Mouse (Mus musculus): ENCODE data around the gene Egfem1. TPM values are rescaled to one million over a fixed set of nuclear protein-coding genes. Genes with fewer than 3 reads are reported as not detected.

Gene Egfem1
- polyA plus RNA-seq, 1 experiment = not detected

- no peak overlapping the region for H3K4me3 ChIP-seq (ENCODE audit: insufficient read depth, low read length)
- TF ChIP-seq POLR2A (IDR thresholded peaks at IDR 0.05; ENCODE audit: borderline replicate concordance, low read depth, low read length) (no peak), CTCF (IDR thresholded peaks at IDR 0.05; ENCODE audit: low read depth, low read length) (no peak)
- H3K4me1 ChIP-seq (ENCODE audit: control insufficient read depth, insufficient read depth, low read length) = no peaks in the 10 kb centered on the region
- H3K27ac ChIP-seq (ENCODE audit: insufficient read depth, low read depth, low read length) = no peak overlapping the region
Observed at GRCm38 (mm10) chr3:29539902-29540301, 458.1 kb downstream of the Egfem1 start.

GRCm38 (mm10) chr3:29541477-29542079 is 459.8 kb downstream of the Egfem1 start:
- Histone ChIP-seq H3K4me3 (ENCODE audit: insufficient read depth, low read length) (no peak overlapping the region), H3K27ac (ENCODE audit: insufficient read depth, low read depth, low read length) (no peak overlapping the region), H3K4me1 (ENCODE audit: control insufficient read depth, insufficient read depth, low read length) (no peaks in the 10 kb centered on the region)
- TF ChIP-seq POLR2A (IDR thresholded peaks at IDR 0.05; ENCODE audit: borderline replicate concordance, low read depth, low read length) = no peak
- TF ChIP-seq CTCF (IDR thresholded peaks at IDR 0.05; ENCODE audit: low read depth, low read length) = no peak

GRCm38 (mm10) chr3:29544056-29544455 is 462.2 kb downstream of the Egfem1 start:
- Histone ChIP-seq H3K4me3 (ENCODE audit: insufficient read depth, low read length) (no peak overlapping the region), H3K4me1 (ENCODE audit: control insufficient read depth, insufficient read depth, low read length) (no peaks in the 10 kb centered on the region), H3K27ac (ENCODE audit: insufficient read depth, low read depth, low read length) (no peak overlapping the region)
- TF ChIP-seq CTCF (IDR thresholded peaks at IDR 0.05; ENCODE audit: low read depth, low read length) (no peak), POLR2A (IDR thresholded peaks at IDR 0.05; ENCODE audit: borderline replicate concordance, low read depth, low read length) (no peak)

- no peak overlapping the region for H3K4me3 ChIP-seq (ENCODE audit: insufficient read depth, low read length)
- no peak for TF ChIP-seq POLR2A (IDR thresholded peaks at IDR 0.05; ENCODE audit: borderline replicate concordance, low read depth, low read length)
- no peak for TF ChIP-seq CTCF (IDR thresholded peaks at IDR 0.05; ENCODE audit: low read depth, low read length)
- no peak overlapping the region for H3K27ac ChIP-seq (ENCODE audit: insufficient read depth, low read depth, low read length)
- H3K4me1 ChIP-seq (ENCODE audit: control insufficient read depth, insufficient read depth, low read length) = no peaks in the 10 kb centered on the region
Observed at GRCm38 (mm10) chr3:29563171-29563570, 481.3 kb downstream of the Egfem1 start.

GRCm38 (mm10) chr3:29578055-29578860 is 496.4 kb downstream of the Egfem1 start:
- no peak overlapping the region for H3K4me3 ChIP-seq (ENCODE audit: insufficient read depth, low read length)

GRCm38 (mm10) chr3:29582749-29583148 is 500.9 kb downstream of the Egfem1 start:
- Histone ChIP-seq H3K27ac (ENCODE audit: insufficient read depth, low read depth, low read length) (no peak overlapping the region), H3K4me3 (ENCODE audit: insufficient read depth, low read length) (no peak overlapping the region), H3K4me1 (ENCODE audit: control insufficient read depth, insufficient read depth, low read length) (no peaks in the 10 kb centered on the region)
- TF ChIP-seq CTCF (IDR thresholded peaks at IDR 0.05; ENCODE audit: low read depth, low read length) = no peak
- no peak for TF ChIP-seq POLR2A (IDR thresholded peaks at IDR 0.05; ENCODE audit: borderline replicate concordance, low read depth, low read length)

More at GRCm38 (mm10) chr3:29578055-29578860, 496.4 kb downstream of the Egfem1 start:
- TF ChIP-seq CTCF (IDR thresholded peaks at IDR 0.05; ENCODE audit: low read depth, low read length) (no peak), POLR2A (IDR thresholded peaks at IDR 0.05; ENCODE audit: borderline replicate concordance, low read depth, low read length) (no peak)
- no peaks in the 10 kb centered on the region for H3K4me1 ChIP-seq (ENCODE audit: control insufficient read depth, insufficient read depth, low read length)
- H3K27ac ChIP-seq (ENCODE audit: insufficient read depth, low read depth, low read length) = no peak overlapping the region

- H3K27ac ChIP-seq (ENCODE audit: insufficient read depth, low read depth, low read length) = no peak overlapping the region
- no peak for TF ChIP-seq POLR2A (IDR thresholded peaks at IDR 0.05; ENCODE audit: borderline replicate concordance, low read depth, low read length)
- no peak for TF ChIP-seq CTCF (IDR thresholded peaks at IDR 0.05; ENCODE audit: low read depth, low read length)
- H3K4me1 ChIP-seq (ENCODE audit: control insufficient read depth, insufficient read depth, low read length) = no peaks in the 10 kb centered on the region
- H3K4me3 ChIP-seq (ENCODE audit: insufficient read depth, low read length) = no peak overlapping the region
Observed at GRCm38 (mm10) chr3:29602140-29602539, 520.3 kb downstream of the Egfem1 start.

GRCm38 (mm10) chr3:29608713-29609112 is 526.9 kb downstream of the Egfem1 start:
- TF ChIP-seq CTCF (IDR thresholded peaks at IDR 0.05; ENCODE audit: low read depth, low read length) (no peak), POLR2A (IDR thresholded peaks at IDR 0.05; ENCODE audit: borderline replicate concordance, low read depth, low read length) (no peak)
- no peak overlapping the region for H3K27ac ChIP-seq (ENCODE audit: insufficient read depth, low read depth, low read length)
- no peaks in the 10 kb centered on the region for H3K4me1 ChIP-seq (ENCODE audit: control insufficient read depth, insufficient read depth, low read length)
- no peak overlapping the region for H3K4me3 ChIP-seq (ENCODE audit: insufficient read depth, low read length)

GRCm38 (mm10) chr3:29609174-29609573 is 527.4 kb downstream of the Egfem1 start:
- no peaks in the 10 kb centered on the region for H3K4me1 ChIP-seq (ENCODE audit: control insufficient read depth, insufficient read depth, low read length)
- TF ChIP-seq CTCF (IDR thresholded peaks at IDR 0.05; ENCODE audit: low read depth, low read length) (no peak), POLR2A (IDR thresholded peaks at IDR 0.05; ENCODE audit: borderline replicate concordance, low read depth, low read length) (no peak)
- H3K4me3 ChIP-seq (ENCODE audit: insufficient read depth, low read length) = no peak overlapping the region
- no peak overlapping the region for H3K27ac ChIP-seq (ENCODE audit: insufficient read depth, low read depth, low read length)

GRCm38 (mm10) chr3:29619586-29619985 is 537.8 kb downstream of the Egfem1 start:
- no peaks in the 10 kb centered on the region for H3K4me1 ChIP-seq (ENCODE audit: control insufficient read depth, insufficient read depth, low read length)
- no peak overlapping the region for H3K4me3 ChIP-seq (ENCODE audit: insufficient read depth, low read length)
- no peak overlapping the region for H3K27ac ChIP-seq (ENCODE audit: insufficient read depth, low read depth, low read length)
- TF ChIP-seq CTCF (IDR thresholded peaks at IDR 0.05; ENCODE audit: low read depth, low read length) (no peak), POLR2A (IDR thresholded peaks at IDR 0.05; ENCODE audit: borderline replicate concordance, low read depth, low read length) (no peak)

Data from bone marrow macrophage, adult 2 months (primary cell).